Mouse (Mus musculus) testis, adult 2 months (tissue): ENCODE measurements around the gene Ramp3.

Experiments
- CTCF ChIP-seq: fragments of 200-500 bp; IDR thresholded peaks from 2 replicates; pipeline ENCODE4 v1.5.1; 2012; ENCODE audit warnings: low read depth, mild to moderate bottlenecking, inconsistent platforms, low read length, moderate library complexity; ENCODE audit not compliant: control insufficient read depth, insufficient read depth, insufficient replicate concordance
- POLR2A ChIP-seq: fragments of 200-500 bp; IDR thresholded peaks from 2 replicates; pipeline ENCODE4 v1.6.1; 2012; ENCODE audit warnings: low read depth, mild to moderate bottlenecking, inconsistent platforms, low read length, moderate library complexity; ENCODE audit not compliant: control insufficient read depth

DNA sequence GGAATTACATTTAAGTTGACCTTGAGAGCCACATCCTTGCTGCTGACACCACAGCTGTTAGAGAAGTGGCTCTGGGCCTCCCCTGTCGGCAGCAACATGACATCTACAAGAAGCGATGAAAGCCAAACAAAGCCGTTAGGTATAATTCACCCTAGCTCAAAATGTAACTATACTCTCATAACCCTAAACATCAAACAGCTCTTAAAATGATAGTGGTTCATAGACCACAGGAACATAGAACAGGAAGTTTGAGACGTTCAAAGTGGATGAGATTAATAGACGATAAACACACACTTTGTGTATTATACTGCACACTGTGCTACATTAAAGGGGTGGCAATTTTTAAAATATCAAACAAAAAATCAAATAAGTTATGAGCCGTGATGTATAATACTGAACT, 46.5 kb downstream of the Ramp3 start:
- no peak for TF ChIP-seq POLR2A
- TF ChIP-seq CTCF: no peak
